Mouse (Mus musculus) urinary bladder, postnatal 25 days (tissue): ENCODE measurements around the gene Rnaseh1.

ENCODE experiments used
- DNase-seq: peaks from one replicate; pipeline ENCODE4 v3.0.0; 2022; ENCODE audit warnings: low spot score

The Rnaseh1 gene

DNA sequence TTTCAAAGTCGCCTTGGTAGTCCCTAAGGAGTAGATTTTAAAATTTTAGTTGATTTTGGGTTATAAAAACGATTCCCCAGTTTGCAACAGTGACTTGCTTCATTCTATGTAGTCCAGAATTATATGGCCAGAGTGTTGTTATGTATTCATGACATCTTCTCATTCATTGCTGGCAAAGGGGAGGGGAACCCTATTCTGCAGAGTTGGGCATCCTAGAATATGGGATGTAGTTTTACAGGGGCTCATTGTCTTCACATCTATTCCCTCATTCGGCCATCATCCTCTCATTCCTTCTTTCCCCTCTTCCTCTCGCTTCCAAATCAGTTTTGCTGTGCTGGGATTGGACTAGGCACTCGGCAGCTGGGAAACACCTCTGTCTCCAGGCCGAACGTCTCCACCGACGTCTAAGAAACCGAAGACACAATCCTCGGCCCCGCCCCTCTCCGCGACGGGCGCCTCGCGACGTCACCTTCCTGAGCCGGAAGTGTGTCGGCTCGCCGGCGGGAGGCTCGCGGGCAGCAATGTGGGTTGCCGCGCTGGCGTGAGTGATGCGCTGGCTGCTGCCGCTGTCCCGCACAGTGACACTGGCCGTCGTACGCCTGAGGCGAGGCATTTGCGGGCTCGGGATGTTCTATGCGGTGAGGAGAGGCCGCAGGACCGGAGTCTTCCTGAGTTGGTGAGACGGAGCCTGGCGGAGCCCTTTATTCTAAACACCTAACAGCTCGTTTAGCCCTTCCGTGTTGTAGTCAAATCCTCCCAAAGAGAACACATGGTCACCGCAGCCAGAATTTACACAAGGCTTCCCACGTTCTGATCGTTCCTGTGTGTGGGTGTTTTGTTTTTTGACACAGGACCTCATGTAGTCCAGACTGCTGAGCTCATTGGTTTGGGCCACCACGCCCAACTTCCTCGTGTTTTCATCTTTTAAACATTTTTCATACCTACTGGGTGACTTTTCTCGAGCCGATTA is at the start of gene Rnaseh1:
TSS of gene Rnaseh1 (plus strand) at position 462 of the 970 bp plus-strand sequence.
- DNase-seq = peak; percentile 92

GRCm38 (mm10) chr12:28602259-28602658 is 47.1 kb upstream of the Rnaseh1 start:
- DNase-seq = no peak

DNA sequence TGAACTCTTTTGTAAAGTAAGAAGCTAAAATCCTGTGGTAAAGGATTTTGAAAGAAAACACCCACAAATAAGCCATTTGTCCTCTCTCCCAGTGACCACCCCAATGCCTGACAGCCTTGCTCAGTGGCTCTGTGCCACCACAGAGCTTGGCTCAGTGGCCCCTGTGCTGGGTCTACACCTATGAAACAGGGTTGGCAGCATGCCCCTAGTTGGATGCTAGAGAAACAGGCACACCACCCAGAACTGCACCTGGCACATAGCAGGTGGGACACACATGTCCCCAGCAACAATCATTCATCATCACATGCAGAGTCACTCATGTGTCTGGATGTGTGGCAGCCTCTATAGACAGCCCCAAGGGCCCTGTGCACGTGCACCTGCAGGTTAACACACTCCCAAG is 45.9 kb upstream of the Rnaseh1 start:
- DNase-seq = no peak

DNA sequence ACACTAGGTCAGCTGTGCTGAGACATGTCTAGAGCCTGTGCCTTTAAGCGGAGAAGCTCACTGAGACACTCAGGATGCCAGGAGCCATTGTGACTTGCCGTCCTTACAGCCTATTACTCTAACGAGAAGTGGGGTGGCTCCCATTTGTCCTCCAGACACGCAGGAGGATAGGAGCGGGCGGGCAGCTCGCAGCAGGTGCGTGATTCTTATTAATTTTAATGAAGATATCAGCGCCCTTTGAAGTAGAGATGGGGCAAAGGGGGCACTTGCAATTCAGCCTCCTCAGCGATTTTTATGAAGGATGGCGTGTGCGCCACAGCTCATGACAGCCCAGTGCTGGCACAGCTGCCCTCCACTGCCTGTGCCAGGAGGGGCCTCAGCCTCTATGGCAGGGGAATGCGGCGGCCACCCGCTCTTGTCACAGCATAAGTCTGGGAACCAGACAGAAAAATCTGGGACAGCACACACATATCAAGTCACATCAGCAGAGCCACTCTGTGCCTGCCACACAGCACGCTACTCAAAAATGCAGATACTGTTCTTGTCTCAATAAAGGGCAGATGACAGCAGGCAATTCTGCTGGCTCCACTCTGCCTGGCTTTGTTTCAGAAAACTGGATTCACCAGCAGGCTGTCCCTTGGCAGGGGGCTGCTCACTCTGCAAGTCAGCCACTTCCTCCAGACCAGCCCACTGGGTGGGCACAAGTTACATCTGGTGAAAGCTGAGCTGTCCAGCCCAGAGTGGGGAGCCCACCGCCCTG is 41.7 kb upstream of the Rnaseh1 start:
- no peak for DNase-seq

DNA sequence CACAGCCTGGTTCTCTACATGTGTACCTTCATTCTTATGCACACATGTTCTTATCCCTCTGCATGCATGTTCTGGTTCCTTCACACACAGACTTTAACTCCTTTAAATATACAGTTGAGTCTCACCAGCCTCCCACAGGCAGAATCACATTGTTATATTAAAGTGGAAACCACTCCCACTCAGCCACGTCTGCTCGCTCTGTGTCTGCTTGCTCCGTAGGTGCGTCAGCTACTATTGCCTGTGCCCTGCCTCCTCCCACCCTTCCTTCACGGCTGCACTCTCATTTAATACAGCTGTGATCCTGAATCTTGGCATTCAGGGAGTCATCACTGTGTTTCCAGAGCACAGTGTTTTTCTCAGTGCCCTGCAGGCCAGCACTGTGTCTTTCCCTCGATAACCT is 37.0 kb upstream of the Rnaseh1 start:
- DNase-seq = no peak

DNA sequence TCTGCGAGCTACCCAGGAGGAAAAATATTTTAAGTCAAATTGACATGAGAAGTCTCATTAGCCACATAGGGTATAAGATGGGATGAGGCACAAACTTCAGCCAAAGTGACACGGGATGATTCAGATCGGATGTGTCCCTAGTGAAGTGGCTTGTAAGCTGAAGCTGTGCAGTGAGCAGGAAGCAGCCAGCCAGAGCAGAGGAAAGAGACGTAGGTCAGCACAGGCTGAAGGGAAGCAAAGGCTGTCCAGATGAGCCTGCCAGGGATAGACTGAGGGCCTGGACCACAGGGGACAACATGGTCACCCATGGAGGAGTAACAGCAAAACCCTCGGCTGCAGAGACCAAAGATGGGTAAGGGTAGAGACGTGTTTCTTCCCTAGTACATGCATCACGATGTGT is 35.0 kb upstream of the Rnaseh1 start:
- DNase-seq = no peak

- no peak for DNase-seq
These were observed 32.1 kb upstream of the Rnaseh1 start for GRCm38 (mm10) chr12:28617297-28617696.

- DNase-seq = no peak
These were observed 27.8 kb upstream of the Rnaseh1 start for GRCm38 (mm10) chr12:28621451-28622166.

GRCm38 (mm10) chr12:28622167-28622532 is 27.3 kb upstream of the Rnaseh1 start:
- no peak for DNase-seq

- no peak for DNase-seq
These were observed 26.8 kb upstream of the Rnaseh1 start for GRCm38 (mm10) chr12:28622641-28623040.

DNA sequence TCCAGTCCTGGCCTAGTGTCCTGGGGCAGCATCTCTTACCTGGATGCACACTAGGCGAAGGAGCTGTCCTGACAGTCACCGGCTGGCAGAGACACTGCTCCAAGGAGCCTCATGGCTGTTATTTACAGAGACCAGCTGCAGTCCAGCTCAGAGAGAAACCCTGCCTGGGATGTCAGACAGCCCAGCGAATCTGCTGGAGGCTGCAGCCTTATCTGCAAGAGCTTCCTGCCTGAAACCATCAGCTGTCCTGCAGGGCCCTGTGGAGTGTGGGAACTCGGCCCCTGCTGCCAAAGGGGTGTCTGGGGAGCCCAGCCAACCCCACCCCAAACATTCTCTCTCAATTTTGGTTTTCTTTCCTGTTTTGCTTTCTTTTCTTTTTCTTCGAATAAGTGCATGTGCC is 26.2 kb upstream of the Rnaseh1 start, which contains the start of gene Colec11:
TSS of gene Colec11 (minus strand) at position 183 of the 400 bp plus-strand sequence.
- no peak for DNase-seq

- no peak for DNase-seq
These were observed 25.2 kb upstream of the Rnaseh1 start for GRCm38 (mm10) chr12:28624251-28624650.

DNA sequence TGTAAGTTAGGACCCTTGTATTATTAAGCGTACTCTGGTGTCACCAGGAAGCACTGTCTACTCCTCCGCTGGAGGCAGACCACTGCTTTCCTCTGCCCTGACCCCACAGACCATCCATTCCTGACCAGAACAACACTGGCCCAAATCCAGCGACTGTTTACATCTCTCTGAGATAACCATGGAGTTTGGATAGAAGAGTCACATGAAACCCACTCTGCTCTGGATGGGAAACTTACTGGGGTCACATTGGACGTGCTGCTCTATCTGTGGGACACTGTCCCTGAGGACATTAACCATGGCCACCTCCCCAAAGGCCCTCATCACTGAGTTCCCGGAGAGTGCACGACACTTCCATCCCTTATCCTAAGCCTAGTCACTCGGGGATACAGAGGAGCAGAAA is 24.0 kb upstream of the Rnaseh1 start:
- no peak for DNase-seq

GRCm38 (mm10) chr12:28627092-28627491 is 22.3 kb upstream of the Rnaseh1 start:
- no peak for DNase-seq

DNA sequence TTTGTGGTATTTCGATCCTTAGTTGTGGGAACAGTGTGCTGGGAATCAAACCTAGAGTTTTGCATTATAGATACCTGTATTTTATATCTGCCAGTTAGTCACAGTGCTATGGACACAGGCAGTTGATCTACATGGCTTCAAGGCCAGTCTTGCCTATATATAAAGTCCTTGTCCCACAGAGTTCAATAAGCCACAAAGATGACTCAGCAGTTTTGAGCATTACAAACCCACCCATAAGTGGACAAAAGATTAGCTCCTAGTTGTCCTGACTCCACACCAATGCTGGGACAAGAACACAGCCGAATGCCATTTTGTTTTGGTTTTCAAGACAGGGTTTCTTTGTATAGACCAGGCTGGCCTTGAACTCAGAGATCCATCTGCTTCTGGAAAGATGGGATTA is 21.0 kb upstream of the Rnaseh1 start:
- DNase-seq = no peak

GRCm38 (mm10) chr12:28635058-28635534 is 14.3 kb upstream of the Rnaseh1 start:
- DNase-seq = no peak

DNA sequence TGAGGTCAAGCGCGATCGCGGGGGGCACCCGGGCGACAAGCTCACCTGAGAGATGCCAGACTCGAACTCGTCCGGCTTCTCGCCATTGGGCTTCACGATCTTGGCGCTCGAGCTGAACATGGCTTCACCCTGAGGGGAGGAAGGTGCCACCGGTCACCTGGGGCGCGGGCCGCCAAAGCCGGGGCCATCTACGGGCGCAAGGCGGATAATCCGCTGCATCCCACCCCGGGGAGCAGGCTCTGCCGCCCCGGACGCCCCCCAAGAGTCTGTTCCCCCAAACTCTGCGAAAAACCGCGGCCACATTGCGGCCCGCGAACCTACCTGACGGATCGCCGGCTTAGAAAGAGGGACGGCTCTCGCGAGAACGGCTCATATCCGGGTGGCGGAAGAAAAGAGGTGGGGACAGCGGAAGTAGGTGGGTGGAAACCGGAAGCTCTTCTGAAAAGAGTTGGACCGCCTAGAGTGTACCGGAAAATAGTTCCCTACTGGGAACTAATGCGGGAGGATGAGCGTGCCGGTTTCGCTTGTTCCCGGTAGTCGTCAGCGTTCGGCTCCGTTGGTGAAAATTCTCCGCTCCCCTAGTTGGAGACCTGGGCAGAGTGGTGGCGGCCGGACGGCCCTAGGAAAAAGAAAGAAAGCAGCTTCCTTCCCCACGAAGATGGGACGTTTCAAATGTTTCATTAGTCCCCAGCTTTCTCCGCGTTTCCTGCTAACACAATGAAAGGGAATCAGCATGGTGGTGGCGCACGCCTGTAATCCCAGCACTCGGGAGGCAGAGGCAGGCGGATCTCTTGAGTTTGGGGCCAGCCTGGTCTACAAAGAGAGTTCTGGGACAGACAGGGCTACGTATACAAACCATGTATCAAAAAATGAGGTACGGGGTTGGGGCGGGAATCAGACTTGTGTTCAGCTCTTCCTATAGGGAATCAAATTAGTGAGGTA is 13.6 kb upstream of the Rnaseh1 start, which contains the start of gene Rps7:
TSS of gene Rps7 (minus strand) at position 419 of the 942 bp plus-strand sequence.
- DNase-seq = peak; percentile 86

GRCm38 (mm10) chr12:28636543-28636942 is 12.9 kb upstream of the Rnaseh1 start:
- no peak for DNase-seq

DNA sequence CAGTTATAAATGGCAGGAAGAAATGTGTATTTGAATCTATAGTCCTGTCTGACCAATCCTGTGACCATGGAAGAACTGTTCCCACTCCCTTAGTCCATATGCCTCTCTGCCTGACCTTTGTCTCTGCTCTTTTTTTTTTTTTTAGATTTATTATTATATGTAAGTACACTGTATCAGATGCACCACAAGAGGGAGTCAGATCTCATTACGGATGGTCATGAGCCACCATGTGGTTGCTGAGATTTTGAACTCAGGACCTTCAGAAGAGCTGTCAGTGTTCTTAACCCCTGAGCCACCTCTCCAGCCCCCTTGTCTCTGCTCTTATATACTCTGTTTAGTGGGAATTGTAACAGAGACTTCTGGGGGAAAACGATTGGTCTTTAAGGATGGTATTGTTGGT is 10.6 kb upstream of the Rnaseh1 start:
- no peak for DNase-seq

- DNase-seq = no peak
These were observed 13.2 kb downstream of the Rnaseh1 start for GRCm38 (mm10) chr12:28662628-28663027.

DNA sequence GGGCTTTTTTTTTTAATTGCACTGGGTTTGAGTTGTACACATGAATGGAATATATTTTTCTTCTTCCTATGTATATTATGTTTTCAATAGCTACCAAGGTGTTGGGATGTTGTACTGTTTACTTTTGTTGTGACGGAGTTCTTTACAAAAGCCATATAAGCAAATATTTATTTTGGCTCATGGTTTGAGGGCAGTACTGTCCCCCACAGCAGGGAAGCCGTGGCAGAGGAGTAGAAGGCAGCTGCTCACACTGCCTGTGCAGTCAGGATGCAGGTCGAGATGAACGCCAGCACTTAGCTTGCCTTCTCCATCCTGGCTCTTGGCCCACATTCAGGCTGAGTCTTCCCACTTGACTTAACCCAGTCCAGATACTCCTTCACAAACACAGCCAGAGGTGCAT is 17.3 kb downstream of the Rnaseh1 start:
- no peak for DNase-seq
